Mouse (Mus musculus) gastrocnemius, adult 2 months (tissue): Measurements from ENCODE around the gene Zc2hc1b. TPM values are rescaled to one million over a fixed set of nuclear protein-coding genes. Genes with fewer than 3 reads are reported as not detected.
A peak's percentile ranks its signal among the peaks of the same experiment; 100 is the strongest.

ENCODE experiments used
- DNase-seq: peaks from one replicate; pipeline ENCODE4 v3.0.0; 2022
- H3K27ac ChIP-seq: fragments of 200-600 bp; 2 replicates; pipeline ENCODE4 v1.8.1; 2022; ENCODE audit warnings: mild to moderate bottlenecking
- H3K4me3 ChIP-seq: fragments of 200-600 bp; 2 replicates; pipeline ENCODE4 v1.8.1; 2022; ENCODE audit warnings: mild to moderate bottlenecking, moderate library complexity
- CTCF ChIP-seq: fragments of 200-600 bp; IDR thresholded peaks from 2 replicates; pipeline ENCODE4 v1.8.1; 2022; ENCODE audit warnings: antibody characterized with exemption, mild to moderate bottlenecking, moderate library complexity
- intact Hi-C: fragments of 180-260 bp; cut with DNase I; formaldehyde crosslinking; loops from one replicate; pipeline ENCODE4 v1.15.1; 2025
- total RNA-seq, 2 experiments: library from RNA; stranded (reverse); gene quantifications; 2 replicates each; pipeline ENCODE4 v1.2.3; 2021

Zc2hc1b gene
- total RNA-seq, 2 experiments from 2014 or later, result not detected

- Histone ChIP-seq H3K4me3 (no peak overlapping the region), H3K27ac (no peak overlapping the region)
- no peak for TF ChIP-seq CTCF
- intact Hi-C loops, result no loop called here
- DNase-seq, result no peak
These were observed 15.8 kb downstream of the Zc2hc1b start for GRCm38 (mm10) chr10:13162031-13162430.

GRCm38 (mm10) chr10:13160913-13161312 is 16.9 kb downstream of the Zc2hc1b start:
- no peak overlapping the region for H3K27ac ChIP-seq
- no peak overlapping the region for H3K4me3 ChIP-seq
- intact Hi-C loops, result no loop called here
- TF ChIP-seq CTCF, result no peak
- DNase-seq, result no peak

GRCm38 (mm10) chr10:13155377-13155776 is 22.4 kb downstream of the Zc2hc1b start:
- DNase-seq, result no peak
- Histone ChIP-seq H3K27ac (no peak overlapping the region), H3K4me3 (no peak overlapping the region)
- TF ChIP-seq CTCF, result no peak
- intact Hi-C loops, result no loop called here

GRCm38 (mm10) chr10:13152811-13153364 is 24.9 kb downstream of the Zc2hc1b start:
- no peak for DNase-seq
- no peak for TF ChIP-seq CTCF
- no peak overlapping the region for H3K4me3 ChIP-seq
- H3K27ac ChIP-seq, result no peak overlapping the region
- intact Hi-C loops, result no loop called here

- no peak for TF ChIP-seq CTCF
- DNase-seq, result peak; percentile 24
- intact Hi-C loops, result no loop called here
- no peak overlapping the region for H3K4me3 ChIP-seq
- no peak overlapping the region for H3K27ac ChIP-seq
These were observed 26.5 kb downstream of the Zc2hc1b start for GRCm38 (mm10) chr10:13151353-13151752.

- H3K27ac ChIP-seq, result no peak overlapping the region
- intact Hi-C loops, result no loop called here
- TF ChIP-seq CTCF, result no peak
- no peak overlapping the region for H3K4me3 ChIP-seq
- DNase-seq, result no peak
These were observed 27.4 kb downstream of the Zc2hc1b start for GRCm38 (mm10) chr10:13150435-13150834.

GRCm38 (mm10) chr10:13140434-13140833 is 37.4 kb downstream of the Zc2hc1b start:
- no peak overlapping the region for H3K27ac ChIP-seq
- intact Hi-C loops, result no loop called here
- DNase-seq, result no peak
- no peak for TF ChIP-seq CTCF
- no peak overlapping the region for H3K4me3 ChIP-seq

- intact Hi-C loops, result no loop called here
- no peak for TF ChIP-seq CTCF
- no peak for DNase-seq
- Histone ChIP-seq H3K4me3 (no peak overlapping the region), H3K27ac (no peak overlapping the region)
These were observed 39.9 kb downstream of the Zc2hc1b start for GRCm38 (mm10) chr10:13137906-13138305.

GRCm38 (mm10) chr10:13135751-13136150 is 42.1 kb downstream of the Zc2hc1b start:
- no peak overlapping the region for H3K27ac ChIP-seq
- no peak for TF ChIP-seq CTCF
- H3K4me3 ChIP-seq, result no peak overlapping the region
- no peak for DNase-seq
- intact Hi-C loops, result no loop called here

- TF ChIP-seq CTCF, result no peak
- DNase-seq, result no peak
- H3K27ac ChIP-seq, result no peak overlapping the region
- intact Hi-C loops, result no loop called here
- H3K4me3 ChIP-seq, result no peak overlapping the region
These were observed 42.5 kb downstream of the Zc2hc1b start for GRCm38 (mm10) chr10:13135276-13135675.

GRCm38 (mm10) chr10:13133850-13134249 is 44.0 kb downstream of the Zc2hc1b start:
- no peak for DNase-seq
- H3K4me3 ChIP-seq, result no peak overlapping the region
- no peak for TF ChIP-seq CTCF
- H3K27ac ChIP-seq, result no peak overlapping the region
- intact Hi-C loops, result no loop called here

- Histone ChIP-seq H3K4me3 (no peak overlapping the region), H3K27ac (no peak overlapping the region)
- DNase-seq, result no peak
- intact Hi-C loops, result no loop called here
- no peak for TF ChIP-seq CTCF
These were observed 49.9 kb downstream of the Zc2hc1b start for GRCm38 (mm10) chr10:13127946-13128345.

GRCm38 (mm10) chr10:13127335-13127734 is 50.5 kb downstream of the Zc2hc1b start:
- no peak for DNase-seq
- intact Hi-C loops, result no loop called here
- Histone ChIP-seq H3K27ac (no peak overlapping the region), H3K4me3 (no peak overlapping the region)
- peak; percentile 24; the same call in 1 of the 2 replicates for TF ChIP-seq CTCF

- Histone ChIP-seq H3K27ac (no peak overlapping the region), H3K4me3 (no peak overlapping the region)
- intact Hi-C loops, result no loop called here
- TF ChIP-seq CTCF, result no peak
- no peak for DNase-seq
These were observed 52.0 kb downstream of the Zc2hc1b start for GRCm38 (mm10) chr10:13125811-13126210.

GRCm38 (mm10) chr10:13119300-13119699 is 58.5 kb downstream of the Zc2hc1b start:
- intact Hi-C loops, result no loop called here
- no peak for DNase-seq
- H3K27ac ChIP-seq, result no peak overlapping the region
- H3K4me3 ChIP-seq, result no peak overlapping the region
- no peak for TF ChIP-seq CTCF
